Mouse (Mus musculus): ENCODE measurements at regions not wholly inside any gene's neighbourhood (a gene's known extent, or its start where the extent isn't known, plus 50 kb on each side); places are given as distances from the start of the nearest gene placed in this dataset.
A peak's percentile ranks its signal among the peaks of the same experiment; 100 is the strongest.

DNA sequence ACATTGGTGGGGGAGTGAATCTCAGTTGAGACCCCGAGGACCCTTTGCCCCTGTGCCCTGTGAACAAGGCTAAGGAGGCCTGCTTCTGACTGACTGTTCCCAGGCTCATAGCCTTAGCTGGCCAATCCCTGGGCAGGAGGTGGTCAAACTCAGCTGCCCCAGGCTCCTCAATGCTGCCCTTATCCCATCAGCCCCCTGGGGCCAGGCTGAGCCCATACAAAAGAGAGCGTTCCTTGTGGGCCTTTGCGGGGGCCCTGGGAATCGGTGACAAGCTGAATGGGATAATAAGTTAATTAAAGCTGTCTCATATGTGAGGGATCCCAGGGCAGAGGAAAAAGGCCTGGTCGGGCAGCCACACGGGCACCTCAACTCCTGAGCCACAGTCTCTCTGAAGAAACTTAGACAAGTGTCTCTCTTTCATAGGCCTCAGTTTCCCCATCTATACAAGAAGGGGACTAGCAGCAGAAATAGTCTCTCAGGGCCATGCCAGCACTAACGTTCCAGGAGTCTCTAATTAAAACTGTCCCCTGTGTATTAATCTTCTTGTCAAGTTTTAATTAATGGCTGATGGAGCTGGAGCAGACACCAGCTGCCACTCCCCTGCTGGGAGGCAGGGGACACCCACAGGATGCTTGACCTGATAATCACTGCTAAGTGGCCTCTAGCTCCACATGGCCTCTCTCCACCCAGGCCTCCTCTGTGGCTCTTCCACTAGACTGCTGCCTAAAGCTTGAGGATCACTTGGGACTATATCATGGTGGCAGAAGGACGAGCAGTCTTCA is 84.9 kb downstream of the Efnb1 start:
- Histone ChIP-seq H3K27me3 (peaks cover 83% of the 10 kb centered on the region), H3K4me1 (replicated peaks) (peaks cover 29% of the 10 kb centered on the region), H3K36me3 (no peaks in the 10 kb centered on the region), H3K27ac (no peak overlapping the region), H3K4me3 (no peak overlapping the region), H3K9me3 (no peaks in the 10 kb centered on the region), H3K9ac (no peak overlapping the region), H3K4me2 (no peak overlapping the region)
- WGBS, result 25% methylated on average over 8 of the region's 8 CpGs
- no peak for ATAC-seq (ENCODE audit: low FRiP score)

DNA sequence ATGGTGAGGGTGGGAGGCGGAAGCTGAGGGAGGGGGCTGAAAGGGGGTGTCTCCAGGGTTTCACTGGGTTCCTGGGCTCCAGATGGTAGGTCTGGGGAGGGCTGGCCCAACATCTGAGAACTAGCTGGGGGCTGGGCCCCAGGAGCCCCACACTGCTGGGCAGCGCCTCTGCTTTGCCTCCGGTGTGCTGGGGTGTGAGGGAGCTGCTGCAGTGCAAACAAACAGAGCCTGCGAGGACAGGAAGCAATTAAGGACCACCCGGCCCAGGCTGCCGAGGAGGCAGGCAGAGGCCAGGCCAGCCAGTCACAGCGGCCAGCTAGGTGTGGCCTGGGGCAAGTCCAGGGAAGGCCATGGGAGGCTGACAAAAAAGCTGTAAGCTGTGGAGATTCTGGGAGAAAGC is 82.3 kb downstream of the Efnb1 start:
- H3K27ac ChIP-seq, result no peak overlapping the region
- H3K36me3 ChIP-seq, result no peaks in the 10 kb centered on the region
- WGBS, result 34% methylated on average over 7 of the region's 7 CpGs
- peaks cover 25% of the 10 kb centered on the region for H3K4me1 ChIP-seq (replicated peaks)
- H3K27me3 ChIP-seq, result peaks cover 71% of the 10 kb centered on the region
- no peak overlapping the region for H3K9ac ChIP-seq
- no peak overlapping the region for H3K4me3 ChIP-seq
- H3K9me3 ChIP-seq, result no peaks in the 10 kb centered on the region
- ATAC-seq (ENCODE audit: low FRiP score), result no peak
- H3K4me2 ChIP-seq, result no peak overlapping the region

DNA sequence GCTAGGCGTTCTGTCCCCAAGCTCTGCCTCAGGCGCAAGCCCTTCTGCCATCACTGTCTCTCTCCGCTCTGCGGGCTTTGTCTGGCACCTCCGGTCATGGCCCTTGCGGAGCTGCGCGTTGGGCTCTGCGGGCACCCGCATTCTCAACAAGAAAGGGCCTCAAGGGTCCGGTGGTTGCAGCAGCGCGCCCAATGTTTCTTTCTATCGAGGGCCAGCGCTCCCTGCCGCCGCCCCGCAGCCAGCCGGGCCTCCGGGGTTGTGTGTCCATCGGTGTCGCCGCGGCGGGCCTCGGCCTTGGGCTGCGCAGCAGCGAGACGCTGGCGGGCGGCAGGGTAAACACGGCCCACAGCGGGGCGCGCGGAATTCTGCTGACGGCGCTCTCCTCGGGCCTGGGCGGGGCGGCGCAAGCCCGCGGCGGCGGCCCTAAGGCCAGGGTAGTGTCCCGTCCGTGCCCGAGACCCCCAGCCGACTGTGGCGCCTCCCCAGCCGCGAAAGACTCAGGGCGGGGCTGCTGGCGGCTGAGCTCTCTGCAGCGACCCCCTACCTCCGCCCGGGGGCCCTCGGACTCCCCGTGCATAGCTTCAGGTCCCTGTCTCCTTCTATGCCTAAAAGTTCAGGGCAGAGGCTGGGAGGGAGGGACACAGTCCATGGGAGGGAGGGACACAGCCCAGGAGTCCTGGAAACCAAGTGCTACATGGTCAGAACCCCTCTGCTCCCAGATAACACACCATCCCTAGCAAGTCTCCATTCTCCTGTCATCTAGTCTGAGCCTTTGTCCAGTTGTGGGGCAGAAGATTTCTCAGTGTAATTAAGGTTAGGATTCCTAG is 80.9 kb downstream of the Efnb1 start:
- peaks cover 67% of the 10 kb centered on the region for H3K27me3 ChIP-seq
- H3K27ac ChIP-seq, result no peak overlapping the region
- peak overlapping the region; percentile 56 for H3K4me2 ChIP-seq
- H3K9ac ChIP-seq, result peak overlapping the region; percentile 70
- WGBS, result 21% methylated on average over 55 of the region's 60 CpGs
- H3K9me3 ChIP-seq, result no peaks in the 10 kb centered on the region
- ATAC-seq (ENCODE audit: low FRiP score), result peak; percentile 65
- no peaks in the 10 kb centered on the region for H3K36me3 ChIP-seq
- H3K4me1 ChIP-seq (replicated peaks), result peaks cover 25% of the 10 kb centered on the region
- H3K4me3 ChIP-seq, result peak overlapping the region; percentile 34

DNA sequence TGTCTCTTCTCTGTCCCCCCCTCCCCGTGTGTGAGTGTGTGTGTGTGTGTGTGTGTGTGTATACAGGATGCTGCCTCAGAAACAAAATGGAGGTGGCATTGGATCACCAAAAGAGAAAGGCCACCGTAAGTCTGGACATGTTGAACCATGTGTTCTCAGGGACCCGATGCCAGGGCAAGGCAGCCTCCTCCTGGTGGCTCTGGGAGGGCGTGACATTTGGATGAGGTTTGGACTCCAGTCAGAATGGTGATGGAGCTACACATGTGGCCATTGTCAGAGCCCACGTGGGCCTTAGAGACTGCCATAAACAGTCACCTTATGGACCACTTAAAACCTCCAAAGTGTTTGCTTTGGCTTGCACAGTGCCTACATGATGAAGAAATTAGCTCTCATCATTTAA is 80.0 kb downstream of the Efnb1 start:
- 49% methylated on average over 4 of the region's 5 CpGs for WGBS
- H3K4me1 ChIP-seq (replicated peaks), result peaks cover 21% of the 10 kb centered on the region
- H3K9me3 ChIP-seq, result no peaks in the 10 kb centered on the region
- H3K9ac ChIP-seq, result no peak overlapping the region
- H3K27ac ChIP-seq, result no peak overlapping the region
- no peak overlapping the region for H3K4me3 ChIP-seq
- H3K4me2 ChIP-seq, result no peak overlapping the region
- no peaks in the 10 kb centered on the region for H3K36me3 ChIP-seq
- H3K27me3 ChIP-seq, result peaks cover 61% of the 10 kb centered on the region
- no peak for ATAC-seq (ENCODE audit: low FRiP score)

DNA sequence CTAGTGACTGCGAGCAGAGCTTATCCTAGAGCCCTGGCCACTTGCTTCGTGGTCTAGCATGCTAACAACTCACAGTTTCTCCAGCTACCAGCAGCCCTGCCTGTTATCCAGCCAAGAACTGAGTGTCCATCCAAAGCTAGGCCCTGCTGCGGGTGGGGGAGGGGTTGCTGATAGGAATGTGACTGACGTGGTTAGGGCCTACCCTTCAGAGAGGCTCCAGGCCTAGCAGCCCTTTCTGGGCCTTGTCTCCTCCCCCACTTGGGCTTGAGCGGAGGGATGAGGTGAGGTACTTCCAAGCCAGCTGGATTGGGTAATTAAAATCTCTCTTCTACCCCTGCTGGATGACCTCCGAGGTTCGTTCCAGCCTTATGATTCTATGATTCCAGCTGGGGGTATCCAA is 79.2 kb downstream of the Efnb1 start:
- Histone ChIP-seq H3K36me3 (no peaks in the 10 kb centered on the region), H3K9me3 (no peaks in the 10 kb centered on the region), H3K4me1 (replicated peaks) (peaks cover 17% of the 10 kb centered on the region), H3K9ac (no peak overlapping the region), H3K4me3 (no peak overlapping the region), H3K4me2 (no peak overlapping the region), H3K27me3 (peaks cover 58% of the 10 kb centered on the region), H3K27ac (no peak overlapping the region)
- ATAC-seq (ENCODE audit: low FRiP score), result no peak
- 50% methylated on average over 7 of the region's 7 CpGs for WGBS

DNA sequence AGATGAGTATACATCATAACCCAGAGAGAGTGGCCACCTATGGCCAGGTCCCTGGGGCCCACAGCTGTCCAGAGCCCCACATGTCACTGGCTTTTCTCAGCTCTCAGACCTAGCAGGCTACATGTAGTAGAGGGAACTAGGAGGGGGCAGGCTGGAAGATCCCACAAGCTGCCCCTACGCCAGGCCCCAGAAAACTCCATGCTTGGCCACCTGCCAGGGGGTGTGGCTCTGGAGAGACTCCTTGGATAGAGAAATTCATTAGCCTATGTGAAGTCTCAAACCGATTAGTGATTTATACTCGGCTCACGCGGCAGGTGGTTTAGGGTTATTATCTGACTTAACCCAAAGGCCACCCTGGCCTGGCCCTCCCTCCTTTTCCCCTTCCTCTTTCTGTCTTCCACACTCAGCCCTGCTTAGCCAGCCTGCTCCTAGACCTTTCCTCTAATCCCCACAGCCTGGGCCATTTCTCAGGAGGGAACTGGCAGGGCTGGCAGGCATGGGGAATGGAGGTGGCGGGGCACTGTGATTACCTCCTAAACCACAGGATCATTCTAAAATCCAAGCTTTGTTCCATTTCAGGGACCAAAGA is 77.7 kb downstream of the Efnb1 start:
- WGBS, result 50% methylated on average over 6 of the region's 6 CpGs

DNA sequence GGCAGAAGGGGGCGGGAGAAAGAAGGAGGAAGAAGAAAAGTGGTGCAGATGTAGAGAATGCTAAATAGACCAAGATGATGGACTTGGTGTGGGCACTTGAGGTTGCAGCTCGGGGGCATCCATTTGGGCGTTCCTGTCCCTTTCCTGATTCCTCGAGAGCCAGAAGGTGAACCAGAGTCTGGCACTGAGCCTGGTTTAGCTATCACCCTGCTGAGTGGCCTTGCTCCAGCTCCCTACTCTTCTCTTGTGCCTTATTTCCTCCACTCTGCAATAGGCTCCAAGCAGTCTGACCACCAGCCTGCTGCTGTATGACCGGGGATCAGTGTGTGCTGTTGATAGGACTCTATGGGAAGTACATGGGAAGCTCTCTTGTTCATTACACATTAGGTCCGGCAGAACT is 68.1 kb downstream of the Efnb1 start:
- Histone ChIP-seq H3K27me3 (peaks cover 59% of the 10 kb centered on the region), H3K9me3 (no peaks in the 10 kb centered on the region), H3K4me2 (no peak overlapping the region), H3K9ac (no peak overlapping the region), H3K36me3 (no peaks in the 10 kb centered on the region), H3K4me1 (replicated peaks) (peaks cover 14% of the 10 kb centered on the region), H3K27ac (no peak overlapping the region), H3K4me3 (no peak overlapping the region)
- WGBS, result 79% methylated on average over 6 of the region's 6 CpGs
- ATAC-seq (ENCODE audit: low FRiP score), result no peak

More for the DNA sequence above, 77.7 kb downstream of the Efnb1 start:
- H3K9ac ChIP-seq, result no peak overlapping the region
- H3K9me3 ChIP-seq, result no peaks in the 10 kb centered on the region
- peaks cover 17% of the 10 kb centered on the region for H3K4me1 ChIP-seq (replicated peaks)
- H3K36me3 ChIP-seq, result no peaks in the 10 kb centered on the region
- H3K27me3 ChIP-seq, result peaks cover 57% of the 10 kb centered on the region
- no peak overlapping the region for H3K4me2 ChIP-seq
- ATAC-seq (ENCODE audit: low FRiP score), result peak; percentile 23; the same call in 1 of the 2 replicates
- H3K4me3 ChIP-seq, result no peak overlapping the region
- no peak overlapping the region for H3K27ac ChIP-seq

DNA sequence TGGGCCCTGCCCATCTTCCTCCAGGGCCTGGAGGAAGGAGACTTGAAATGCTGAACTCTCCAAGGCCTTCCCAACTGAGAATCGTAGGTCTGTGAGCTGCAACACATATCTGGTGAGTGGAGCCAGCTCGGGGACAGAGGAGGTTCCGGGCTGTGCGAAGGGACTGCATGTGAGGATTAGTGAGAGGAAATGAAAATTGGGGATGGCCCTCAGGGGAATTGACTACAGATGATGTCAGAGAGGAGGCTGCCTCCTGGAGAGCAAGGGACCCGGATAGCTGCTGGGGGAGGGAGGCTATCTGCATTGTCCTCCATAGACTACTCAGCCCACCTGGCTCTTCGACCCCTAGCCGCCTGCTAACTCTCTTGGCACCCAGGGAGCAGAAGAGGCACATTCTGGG is 65.2 kb downstream of the Efnb1 start:
- H3K9me3 ChIP-seq, result no peaks in the 10 kb centered on the region
- no peaks in the 10 kb centered on the region for H3K36me3 ChIP-seq
- H3K27ac ChIP-seq, result no peak overlapping the region
- no peak overlapping the region for H3K9ac ChIP-seq
- no peak overlapping the region for H3K4me2 ChIP-seq
- 77% methylated on average over 7 of the region's 7 CpGs for WGBS
- no peak for ATAC-seq (ENCODE audit: low FRiP score)
- H3K4me1 ChIP-seq (replicated peaks), result peaks cover 29% of the 10 kb centered on the region
- peaks cover 43% of the 10 kb centered on the region for H3K27me3 ChIP-seq
- H3K4me3 ChIP-seq, result no peak overlapping the region

DNA sequence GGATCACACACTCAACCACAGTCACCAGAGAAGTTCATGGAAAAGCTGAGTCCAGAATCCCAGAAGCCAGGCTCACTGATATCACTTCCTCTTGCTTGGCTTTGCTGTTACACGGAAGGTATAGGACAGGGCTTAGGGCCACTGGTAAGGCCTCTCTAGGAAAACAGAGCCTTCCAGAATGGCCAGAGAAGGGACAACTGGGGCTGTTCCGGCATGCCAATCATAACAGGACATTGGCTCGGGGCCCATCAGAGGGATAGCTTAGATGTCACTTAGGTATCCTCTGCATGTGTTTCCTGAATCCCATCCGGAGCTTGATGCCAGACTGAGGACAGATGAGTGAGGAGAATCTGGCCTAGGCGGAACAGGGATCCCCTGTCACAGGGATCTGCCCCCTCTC is 63.7 kb downstream of the Efnb1 start:
- Histone ChIP-seq H3K4me1 (replicated peaks) (peaks cover 29% of the 10 kb centered on the region), H3K9ac (0 out of 2 replicates have a peak overlapping the region, but pooled peaks have one; percentile 46), H3K27ac (peak overlapping the region; percentile 92), H3K4me3 (no peak overlapping the region), H3K27me3 (peaks cover 44% of the 10 kb centered on the region), H3K4me2 (no peak overlapping the region; the same call in 1 of the 2 replicates), H3K36me3 (no peaks in the 10 kb centered on the region), H3K9me3 (no peaks in the 10 kb centered on the region)
- peak; percentile 19 for ATAC-seq (ENCODE audit: low FRiP score)
- WGBS, result 58% methylated on average over 5 of the region's 5 CpGs

DNA sequence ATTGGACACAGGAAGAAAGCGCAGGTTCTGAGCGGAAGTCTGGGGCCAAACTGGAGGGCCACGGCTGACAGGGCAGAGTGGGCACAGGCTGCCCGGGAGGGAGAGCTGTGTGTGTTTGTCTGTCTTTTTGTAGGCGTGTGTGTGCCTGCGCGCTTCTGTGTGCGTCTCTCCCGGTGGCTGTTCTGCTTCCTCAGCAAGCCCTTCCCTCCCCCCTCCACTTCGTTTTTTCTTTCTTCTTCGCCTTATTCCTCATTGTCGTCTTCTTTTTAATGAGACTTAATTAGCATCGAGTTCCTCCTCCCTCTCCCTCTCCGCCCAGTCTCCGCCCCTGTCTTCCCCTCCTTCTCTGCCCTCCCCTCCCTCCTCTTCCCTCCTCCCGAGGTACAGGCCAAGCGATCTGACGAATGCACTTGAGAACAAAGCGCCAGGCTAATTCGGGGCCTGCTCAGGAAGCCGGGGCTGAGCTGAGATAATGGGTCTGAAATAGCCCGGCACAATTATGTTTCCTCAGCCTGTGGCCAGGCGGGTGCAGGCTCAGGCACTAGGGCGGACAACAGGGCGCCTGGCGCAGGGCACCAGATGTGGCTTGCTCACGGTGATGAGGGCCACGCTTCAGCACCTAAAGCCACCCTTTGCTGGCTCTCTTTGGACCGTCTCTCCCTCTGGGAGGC is 63.2 kb downstream of the Efnb1 start:
- Histone ChIP-seq H3K9ac (peak overlapping the region; percentile 65), H3K4me2 (peak overlapping the region; percentile 46)
- 17% methylated on average over 28 of the region's 29 CpGs for WGBS

More for the DNA sequence above, 63.2 kb downstream of the Efnb1 start:
- peak overlapping the region; percentile 92 for H3K27ac ChIP-seq
- peak; percentile 89 for ATAC-seq (ENCODE audit: low FRiP score)
- no peaks in the 10 kb centered on the region for H3K9me3 ChIP-seq
- peaks cover 29% of the 10 kb centered on the region for H3K4me1 ChIP-seq (replicated peaks)
- H3K27me3 ChIP-seq, result peaks cover 42% of the 10 kb centered on the region
- H3K4me3 ChIP-seq, result 0 out of 2 replicates have a peak overlapping the region, but pooled peaks have one; percentile 8
- H3K36me3 ChIP-seq, result no peaks in the 10 kb centered on the region
